ENCODE assay signal across 13 mouse cellular contexts in genomic region chr4:51448978-51449377, GRCm38 (mm10).
"Had no signal": no experiment of that assay in that cellular context is flagged by ENCODE, and none has a peak within 500 bp of the region (broad histone marks: within the 10 kb centered on the region; RNA-seq: fewer than 3 reads in every experiment).

No protein-coding gene starts in this region.

- H3K27me3 ChIP-seq: liver, embryonic 13.5 days had no signal

- H3K9me3 ChIP-seq: liver, embryonic 13.5 days had no signal

- H3K9ac ChIP-seq: liver, embryonic 13.5 days had no signal

- H3K27ac ChIP-seq: kidney, postnatal 0 days; left cerebral cortex, adult 2 months; liver, embryonic 13.5 days had no signal

- H3K4me2 ChIP-seq: liver, embryonic 13.5 days; midbrain, embryonic 11.5 days had no signal

- H3K36me3 ChIP-seq: liver, embryonic 13.5 days had no signal

- DNase-seq: kidney, adult 2 months; kidney, postnatal 25 days; layer of hippocampus, postnatal 36 days; liver, embryonic 13.5 days; lung, adult 2 months; lung, postnatal 14 days; lung, postnatal 4 days; midbrain, embryonic 14.5 days; thymus, adult 2 months; thymus, postnatal 25 days had no signal

- H3K4me1 ChIP-seq: liver, embryonic 13.5 days had no signal

- H3K4me3 ChIP-seq: left cerebral cortex, adult 2 months; liver, embryonic 13.5 days had no signal
